Mouse (Mus musculus) limb, embryonic 14.5 days (tissue): ENCODE results near the gene Atxn1. TPM values are rescaled to one million over a fixed set of nuclear protein-coding genes. Genes with fewer than 3 reads are reported as not detected.

Experiments
- ATAC-seq: fragments of 200-750 bp; cut with Nextera tagmentation; 2 replicates; pipeline ENCODE4 v1.8.0; 2017; ENCODE audit warnings: low read depth, moderate number of reproducible peaks, moderate TSS enrichment; ENCODE audit not compliant: low FRiP score
- DNase-seq: peaks from one replicate; pipeline ENCODE4 v3.0.0-alpha.2; 2015; ENCODE audit warnings: low spot score
- H3K27ac ChIP-seq: fragments of 300-500 bp; sonication (generic); replicated peaks from 2 replicates; pipeline ENCODE4 v1.5.1; 2014; ENCODE audit warnings: low read depth, mild to moderate bottlenecking, low read length, moderate library complexity, mixed read lengths
- H3K27me3 ChIP-seq: fragments of 300-500 bp; sonication (generic); 2 replicates; pipeline ENCODE4 v1.6.1; 2014; ENCODE audit warnings: low read length, mixed read lengths; ENCODE audit not compliant: control insufficient read depth, insufficient read depth
- H3K36me3 ChIP-seq: fragments of 300-500 bp; sonication (generic); 2 replicates; pipeline ENCODE4 v1.6.1; 2014; ENCODE audit warnings: mild to moderate bottlenecking, low read length, moderate library complexity, mixed read lengths; ENCODE audit not compliant: control insufficient read depth, insufficient read depth
- H3K4me1 ChIP-seq: fragments of 300-500 bp; sonication (generic); 2 replicates; pipeline ENCODE4 v1.6.1; 2014; ENCODE audit warnings: antibody characterized with exemption, low read length, mixed read lengths; ENCODE audit not compliant: control insufficient read depth, insufficient read depth
- H3K4me2 ChIP-seq: fragments of 300-500 bp; sonication (generic); replicated peaks from 2 replicates; pipeline ENCODE4 v1.6.1; 2014; ENCODE audit warnings: low read depth, mild to moderate bottlenecking, low read length, moderate library complexity; ENCODE audit not compliant: severe bottlenecking
- H3K4me3 ChIP-seq: fragments of 300-500 bp; sonication (generic); replicated peaks from 2 replicates; pipeline ENCODE4 v1.5.1; 2014; ENCODE audit warnings: low read length
- H3K9ac ChIP-seq: fragments of 300-500 bp; sonication (generic); 2 replicates; pipeline ENCODE4 v1.6.1; 2014; ENCODE audit warnings: mild to moderate bottlenecking, low read depth, low read length, moderate library complexity; ENCODE audit not compliant: severe bottlenecking
- H3K9me3 ChIP-seq: fragments of 300-500 bp; sonication (generic); 2 replicates; pipeline ENCODE4 v1.6.1; 2016; ENCODE audit warnings: low read length; ENCODE audit not compliant: control insufficient read depth
- POLR2A ChIP-seq: fragments of 200-500 bp; IDR thresholded peaks from 2 replicates; pipeline ENCODE4 v1.8.0; 2012; ENCODE audit warnings: inconsistent platforms, mild to moderate bottlenecking, moderate library complexity, borderline replicate concordance; ENCODE audit not compliant: insufficient read depth, insufficient read length; ENCODE audit errors: extremely low read depth
- WGBS: fragments of 180-500 bp; shearing (Covaris S2); extraction: QIAGEN DNeasy Blood & Tissue Kit; methylation state at CpG from one replicate; pipeline ENCODE4 v1.1.7; 2014; 5-methylcytosine and 5-hydroxymethylcytosine counted together
- polyA plus RNA-seq, 2 experiments: library from polyadenylated mRNA; depleted of rRNA in 1 of 2; stranded (reverse) in 1 of 2; unstranded in 1 of 2; fragments of >200 nt; fragmentation: Nextera tagmentation in 1 of 2; extraction: Ambion mirVana in 1 of 2; gene quantifications; 2 replicates each; pipeline versions ENCODE4 v1.2.1 to v1.2.3; 2012 to 2014

The Atxn1 gene
- polyA plus RNA-seq, 2 experiments: 3.3 to 5.3 TPM

- Histone ChIP-seq H3K9me3 (no peaks in the 10 kb centered on the region), H3K9ac (no peak overlapping the region), H3K27ac (no peak overlapping the region), H3K4me1 (peaks cover 9% of the 10 kb centered on the region; the same call in 1 of the 2 replicates), H3K4me2 (no peak overlapping the region), H3K4me3 (no peak overlapping the region), H3K36me3 (no peaks in the 10 kb centered on the region), H3K27me3 (no peaks in the 10 kb centered on the region)
- DNase-seq (no peak), ATAC-seq (no peak)
- 79% methylated on average over 14 of the region's 14 CpGs for WGBS
- TF ChIP-seq POLR2A: no peak
Measured at GRCm38 (mm10) chr13:45879746-45880542, 84.9 kb downstream of the Atxn1 start.

- H3K36me3 ChIP-seq: 0 out of 2 replicates have a peak, but pooled peaks cover 5% of the 10 kb centered on the region
- no peaks in the 10 kb centered on the region for H3K27me3 ChIP-seq
- TF ChIP-seq POLR2A: no peak
- ATAC-seq: no peak
- H3K4me2 ChIP-seq: no peak overlapping the region
- WGBS: 83% methylated on average over 5 of the region's 5 CpGs
- H3K27ac ChIP-seq: no peak overlapping the region
- H3K9me3 ChIP-seq: no peaks in the 10 kb centered on the region
- no peak overlapping the region for H3K9ac ChIP-seq
- no peak overlapping the region for H3K4me3 ChIP-seq
- peaks cover 9% of the 10 kb centered on the region; the same call in 1 of the 2 replicates for H3K4me1 ChIP-seq
- DNase-seq: no peak
Measured at GRCm38 (mm10) chr13:45876939-45877338, 87.9 kb downstream of the Atxn1 start.

- H3K4me2 ChIP-seq: no peak overlapping the region
- H3K4me1 ChIP-seq: peaks cover 9% of the 10 kb centered on the region; the same call in 1 of the 2 replicates
- no peak for TF ChIP-seq POLR2A
- no peak for ATAC-seq
- 0 out of 2 replicates have a peak, but pooled peaks cover 5% of the 10 kb centered on the region for H3K36me3 ChIP-seq
- H3K27ac ChIP-seq: no peak overlapping the region
- DNase-seq: no peak
- H3K9ac ChIP-seq: no peak overlapping the region
- H3K9me3 ChIP-seq: no peaks in the 10 kb centered on the region
- H3K4me3 ChIP-seq: no peak overlapping the region
- WGBS: 91% methylated on average over 2 of the region's 2 CpGs
- no peaks in the 10 kb centered on the region for H3K27me3 ChIP-seq
Measured at GRCm38 (mm10) chr13:45876368-45876760, 88.4 kb downstream of the Atxn1 start.

GRCm38 (mm10) chr13:45875686-45876367, 89.0 kb downstream of the Atxn1 start:
- TF ChIP-seq POLR2A: no peak
- Histone ChIP-seq H3K4me3 (no peak overlapping the region), H3K4me1 (peaks cover 9% of the 10 kb centered on the region; the same call in 1 of the 2 replicates), H3K36me3 (0 out of 2 replicates have a peak, but pooled peaks cover 5% of the 10 kb centered on the region), H3K9ac (no peak overlapping the region), H3K9me3 (no peaks in the 10 kb centered on the region), H3K27me3 (no peaks in the 10 kb centered on the region), H3K4me2 (no peak overlapping the region), H3K27ac (no peak overlapping the region)
- ATAC-seq (no peak), DNase-seq (no peak)
- 80% methylated on average over 6 of the region's 6 CpGs for WGBS

- no peak overlapping the region for H3K9ac ChIP-seq
- H3K4me2 ChIP-seq: no peak overlapping the region
- H3K4me3 ChIP-seq: no peak overlapping the region
- DNase-seq (no peak), ATAC-seq (no peak)
- 0 out of 2 replicates have a peak, but pooled peaks cover 5% of the 10 kb centered on the region for H3K36me3 ChIP-seq
- no peaks in the 10 kb centered on the region for H3K4me1 ChIP-seq
- no peaks in the 10 kb centered on the region for H3K9me3 ChIP-seq
- WGBS: 96% methylated on average over 4 of the region's 4 CpGs
- TF ChIP-seq POLR2A: no peak
- no peaks in the 10 kb centered on the region for H3K27me3 ChIP-seq
- no peak overlapping the region for H3K27ac ChIP-seq
Measured at GRCm38 (mm10) chr13:45874196-45874595, 90.6 kb downstream of the Atxn1 start.
